Mouse (Mus musculus) heart, adult 9 months (tissue): ENCODE results near the gene Elmsan1.

Experiments
- DNase-seq, 2 experiments: peaks; one replicate each; pipeline ENCODE4 v3.0.0; 2022; ENCODE audit warnings: low spot score in 2 of 2

The Elmsan1 gene

GRCm38 (mm10) chr12:84176126-84176769 lies 42.4 kb downstream of the Elmsan1 start:
- DNase-seq, result peak in 1 of 2 experiments; percentile 55

- DNase-seq, result peak; percentile 91 to 95
These were observed 43.0 kb downstream of the Elmsan1 start for GRCm38 (mm10) chr12:84175659-84176061.

GRCm38 (mm10) chr12:84174871-84175270 lies 43.8 kb downstream of the Elmsan1 start:
- peak; percentile 79 to 85 for DNase-seq

GRCm38 (mm10) chr12:84174190-84174811 lies 44.4 kb downstream of the Elmsan1 start:
- DNase-seq, result no peak

- no peak for DNase-seq
These were observed 45.3 kb downstream of the Elmsan1 start for GRCm38 (mm10) chr12:84173309-84173915.

- DNase-seq, result no peak
These were observed 45.8 kb downstream of the Elmsan1 start for GRCm38 (mm10) chr12:84172862-84173261.

- DNase-seq, result no peak
These were observed 46.5 kb downstream of the Elmsan1 start for GRCm38 (mm10) chr12:84172216-84172615.

GRCm38 (mm10) chr12:84170610-84171009 lies 48.1 kb downstream of the Elmsan1 start:
- DNase-seq, result no peak

- no peak for DNase-seq
These were observed 52.9 kb downstream of the Elmsan1 start for GRCm38 (mm10) chr12:84165631-84166373.

- no peak for DNase-seq
These were observed 55.0 kb downstream of the Elmsan1 start for GRCm38 (mm10) chr12:84163586-84164110.

- DNase-seq, result no peak
These were observed 55.5 kb downstream of the Elmsan1 start for GRCm38 (mm10) chr12:84163133-84163532.

- DNase-seq, result no peak
These were observed 56.9 kb downstream of the Elmsan1 start for GRCm38 (mm10) chr12:84161616-84162433.

GRCm38 (mm10) chr12:84161116-84161515 lies 57.6 kb downstream of the Elmsan1 start:
- DNase-seq, result no peak

GRCm38 (mm10) chr12:84160491-84160890 lies 58.2 kb downstream of the Elmsan1 start:
- DNase-seq, result no peak

- no peak for DNase-seq
These were observed 60.5 kb downstream of the Elmsan1 start for GRCm38 (mm10) chr12:84158156-84158555.

GRCm38 (mm10) chr12:84156210-84156609 lies 62.5 kb downstream of the Elmsan1 start:
- DNase-seq, result no peak

- DNase-seq, result no peak
These were observed 63.2 kb downstream of the Elmsan1 start for GRCm38 (mm10) chr12:84155523-84155871.

GRCm38 (mm10) chr12:84154786-84155522 lies 63.7 kb downstream of the Elmsan1 start:
- peak; percentile 65 to 81 for DNase-seq

- no peak for DNase-seq
These were observed 65.3 kb downstream of the Elmsan1 start for GRCm38 (mm10) chr12:84153414-84153813.

GRCm38 (mm10) chr12:84152352-84153190 lies 66.1 kb downstream of the Elmsan1 start:
- DNase-seq, result no peak
